Mouse (Mus musculus) myocyte (in vitro differentiated cells): ENCODE data around the gene Tuba1c.

Experiments
- CEBPB ChIP-seq: IDR thresholded peaks from 2 replicates; pipeline ENCODE4 v1.6.1; 2011; ENCODE audit warnings: mild to moderate bottlenecking, moderate library complexity; ENCODE audit not compliant: poor library complexity, insufficient read depth, severe bottlenecking
- E2F4 ChIP-seq: IDR thresholded peaks from one replicate; pipeline ENCODE4 v1.6.1; 2011; ENCODE audit warnings: mild to moderate bottlenecking, control low read depth, moderate library complexity; ENCODE audit not compliant: insufficient read depth
- MAX ChIP-seq: IDR thresholded peaks from one replicate; pipeline ENCODE4 v1.6.1; 2011; ENCODE audit warnings: low read depth, mild to moderate bottlenecking, control low read depth
- MYOD1 ChIP-seq, 3 experiments: IDR thresholded peaks; one replicate each; pipeline ENCODE4 v1.6.1; 2011; ENCODE audit warnings: control low read depth in 2 of 3, low read depth in 2 of 3, mild to moderate bottlenecking in 2 of 3, moderate library complexity in 1 of 3; ENCODE audit not compliant: insufficient read length in 2 of 3, control insufficient read depth in 1 of 3
- MYOG ChIP-seq, 3 experiments: IDR thresholded peaks; one replicate each; pipeline ENCODE4 v1.6.1; 2011; ENCODE audit warnings: control low read depth in 2 of 3, low read depth in 2 of 3, mild to moderate bottlenecking in 2 of 3; ENCODE audit not compliant: insufficient read length in 2 of 3, control insufficient read depth in 1 of 3, insufficient read depth in 1 of 3
- POLR2A ChIP-seq: IDR thresholded peaks from one replicate; pipeline ENCODE4 v1.6.1; 2011; ENCODE audit warnings: low read depth, mild to moderate bottlenecking, control low read depth, moderate library complexity; ENCODE audit not compliant: insufficient read length
- POLR2AphosphoS2 ChIP-seq: IDR thresholded peaks from one replicate; pipeline ENCODE4 v1.6.1; 2011; ENCODE audit warnings: low read depth, control low read depth; ENCODE audit not compliant: insufficient read length
- REST ChIP-seq: IDR thresholded peaks from one replicate; pipeline ENCODE4 v1.6.1; 2011; ENCODE audit warnings: mild to moderate bottlenecking, control low read depth, moderate library complexity; ENCODE audit not compliant: insufficient read depth, insufficient read length
- SRF ChIP-seq: IDR thresholded peaks from one replicate; pipeline ENCODE4 v1.6.1; 2011; ENCODE audit warnings: low read depth; ENCODE audit not compliant: control insufficient read depth, insufficient read length
- TCF12 ChIP-seq: IDR thresholded peaks from one replicate; pipeline ENCODE4 v1.6.1; 2011; ENCODE audit warnings: mild to moderate bottlenecking, control low read depth; ENCODE audit not compliant: poor library complexity, insufficient read depth, severe bottlenecking
- USF1 ChIP-seq: IDR thresholded peaks from one replicate; pipeline ENCODE4 v1.6.1; 2011; ENCODE audit warnings: low read depth, mild to moderate bottlenecking, control low read depth, moderate library complexity

DNA sequence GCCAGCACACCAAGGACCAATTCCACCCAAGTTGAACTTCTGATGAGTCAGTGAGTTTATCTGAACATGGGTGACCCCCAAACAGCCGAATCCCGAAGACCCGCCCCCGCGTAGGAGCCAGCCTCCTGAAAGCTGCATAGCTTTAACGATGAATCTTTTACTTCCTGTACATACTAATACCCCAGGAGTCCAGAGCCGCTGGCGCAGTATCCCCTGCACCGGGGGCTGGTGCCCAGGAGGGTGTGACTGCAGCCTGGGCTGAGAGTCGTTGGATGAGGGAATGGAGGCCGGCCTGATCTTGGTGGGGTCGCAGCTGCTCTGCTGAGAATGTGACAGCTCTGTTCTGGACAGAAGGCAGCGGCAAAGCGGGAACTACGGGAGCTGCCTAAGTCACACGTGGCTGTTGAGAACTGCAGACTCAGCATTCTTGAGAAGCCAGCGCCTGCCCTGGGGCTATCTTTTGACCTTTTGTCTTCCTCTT, 28.2 kb upstream of the Tuba1c start:
- TF ChIP-seq E2F4 = no peak
- TF ChIP-seq SRF = no peak
- TF ChIP-seq POLR2A = no peak
- TF ChIP-seq USF1 = no peak
- no peak for TF ChIP-seq CEBPB
- TF ChIP-seq MYOG (IDR thresholded peaks at IDR 0.05; ENCODE audit: control insufficient read depth in 1 of 3, insufficient read depth in 1 of 3, insufficient read length in 2 of 3, low read depth in 2 of 3) = no peak
- no peak for TF ChIP-seq MYOD1 (IDR thresholded peaks at IDR 0.05; ENCODE audit: control insufficient read depth in 1 of 3, insufficient read length in 2 of 3, low read depth in 2 of 3)
- no peak for TF ChIP-seq POLR2AphosphoS2
- TF ChIP-seq TCF12 = no peak
- no peak for TF ChIP-seq MAX
- no peak for TF ChIP-seq REST
